ENCODE assay signal across 10 mouse cellular contexts in genomic region chr3:65110190-65110589, GRCm38 (mm10). TPM values are rescaled to one million over a fixed set of nuclear protein-coding genes. Genes with fewer than 3 reads are reported as not detected.
DNase-seq lines count a peak whose midpoint lies in the region; ATAC-seq and TF ChIP-seq lines count a peak whose summit lies in the region.
"Had no signal": no experiment of that assay in that cellular context is flagged by ENCODE, and none has a peak within 500 bp of the region (broad histone marks: within the 10 kb centered on the region; RNA-seq: fewer than 3 reads in every experiment).

No protein-coding gene starts in this region.

- no peak for TF ChIP-seq POLR2A in thymus, adult 2 months (IDR thresholded peaks at IDR 0.05; ENCODE audit: control insufficient read depth, extremely low read depth, insufficient read depth, low read length, poor library complexity)

- H3K27ac ChIP-seq in intestine, embryonic 14.5 days (ENCODE audit: low read depth) = no peak overlapping the region
- no peak overlapping the region for H3K27ac ChIP-seq in intestine, postnatal 0 days (ENCODE audit: low read depth, low read length)
- H3K27ac ChIP-seq in embryonic facial prominence, embryonic 14.5 days (replicated peaks; ENCODE audit: low read depth, low read length) = no peak overlapping the region
- no peak overlapping the region for H3K27ac ChIP-seq in hindbrain, embryonic 13.5 days
- H3K27ac ChIP-seq in midbrain, embryonic 16.5 days (ENCODE audit: low read length) = no peak overlapping the region
- H3K27ac ChIP-seq in thymus, adult 2 months (ENCODE audit: control insufficient read depth, insufficient read depth, low read length) = no peak overlapping the region

- 67% methylated on average over 9 of the region's 9 CpGs for WGBS in intestine, embryonic 14.5 days
- 65% methylated on average over 9 of the region's 9 CpGs for WGBS in intestine, postnatal 0 days
- 65% methylated on average over 9 of the region's 9 CpGs for WGBS in embryonic facial prominence, embryonic 14.5 days
- WGBS in hindbrain, embryonic 13.5 days = 73% methylated on average over 9 of the region's 9 CpGs
- 65% methylated on average over 9 of the region's 9 CpGs for WGBS in midbrain, embryonic 16.5 days
- 86% methylated on average over 9 of the region's 9 CpGs for WGBS in thymus, adult 2 months

- no peak overlapping the region for H3K9ac ChIP-seq in intestine, embryonic 14.5 days (ENCODE audit: low read length)
- H3K9ac ChIP-seq in intestine, postnatal 0 days (ENCODE audit: low read depth, low read length) = no peak overlapping the region
- no peak overlapping the region for H3K9ac ChIP-seq in embryonic facial prominence, embryonic 14.5 days (ENCODE audit: low read depth, low read length)
- peak overlapping the region; percentile 76 for H3K9ac ChIP-seq in hindbrain, embryonic 13.5 days
- H3K9ac ChIP-seq in midbrain, embryonic 16.5 days (ENCODE audit: low read depth, low read length) = no peak overlapping the region

- no peak for DNase-seq in intestine, embryonic 14.5 days (ENCODE audit: low spot score)
- DNase-seq in embryonic facial prominence, embryonic 14.5 days (ENCODE audit: low spot score) = no peak
- DNase-seq in thymus, adult 2 months = no peak
- no peak for DNase-seq in spleen, postnatal 4 days (ENCODE audit: low spot score in 2 of 2)
- DNase-seq in thymus, postnatal 10 days (ENCODE audit: low spot score in 2 of 2) = no peak
- DNase-seq: adrenal gland, adult 2 months; spleen, adult 18-20 months had no signal

- TF ChIP-seq CTCF in intestine, postnatal 0 days (IDR thresholded peaks at IDR 0.05; ENCODE audit: low read depth) = no peak
- TF ChIP-seq CTCF in thymus, adult 2 months (IDR thresholded peaks at IDR 0.05; ENCODE audit: borderline replicate concordance, control insufficient read depth, extremely low read depth, insufficient read depth, low read length, poor library complexity) = no peak

- H3K36me3 ChIP-seq in intestine, embryonic 14.5 days (ENCODE audit: control insufficient read depth, insufficient read depth, low read length) = no peaks in the 10 kb centered on the region
- H3K36me3 ChIP-seq in intestine, postnatal 0 days (ENCODE audit: control insufficient read depth, insufficient read depth) = no peaks in the 10 kb centered on the region
- no peaks in the 10 kb centered on the region for H3K36me3 ChIP-seq in embryonic facial prominence, embryonic 14.5 days (ENCODE audit: control insufficient read depth, insufficient read depth, low read length)
- no peaks in the 10 kb centered on the region for H3K36me3 ChIP-seq in hindbrain, embryonic 13.5 days
- no peaks in the 10 kb centered on the region for H3K36me3 ChIP-seq in midbrain, embryonic 16.5 days (ENCODE audit: control insufficient read depth, insufficient read depth, low read length)
- no peaks in the 10 kb centered on the region for H3K36me3 ChIP-seq in thymus, adult 2 months (ENCODE audit: control insufficient read depth, insufficient read depth, low read length)

- H3K9me3 ChIP-seq in intestine, embryonic 14.5 days (ENCODE audit: control insufficient read depth, low read length) = no peaks in the 10 kb centered on the region; the same call in 1 of the 2 replicates
- no peaks in the 10 kb centered on the region for H3K9me3 ChIP-seq in intestine, postnatal 0 days (ENCODE audit: control insufficient read depth)
- no peaks in the 10 kb centered on the region for H3K9me3 ChIP-seq in embryonic facial prominence, embryonic 14.5 days (ENCODE audit: control insufficient read depth, low read length)
- H3K9me3 ChIP-seq in hindbrain, embryonic 13.5 days = no peaks in the 10 kb centered on the region
- no peaks in the 10 kb centered on the region for H3K9me3 ChIP-seq in midbrain, embryonic 16.5 days (replicated peaks; ENCODE audit: control insufficient read depth, low read length, poor library complexity, severe bottlenecking)

- H3K4me2 ChIP-seq in intestine, embryonic 14.5 days (ENCODE audit: low read length) = peak overlapping the region; percentile 76
- no peak overlapping the region for H3K4me2 ChIP-seq in intestine, postnatal 0 days (replicated peaks; ENCODE audit: low read depth)
- peak overlapping the region; percentile 70 for H3K4me2 ChIP-seq in embryonic facial prominence, embryonic 14.5 days (ENCODE audit: low read depth, low read length)
- H3K4me2 ChIP-seq in hindbrain, embryonic 13.5 days = peak overlapping the region; percentile 94
- H3K4me2 ChIP-seq in midbrain, embryonic 16.5 days (ENCODE audit: low read length) = peak overlapping the region; percentile 94

- peaks cover 16% of the 10 kb centered on the region; the same call in 1 of the 2 replicates for H3K27me3 ChIP-seq in intestine, embryonic 14.5 days (replicated peaks; ENCODE audit: control insufficient read depth, insufficient read depth, low read length)
- H3K27me3 ChIP-seq in intestine, postnatal 0 days (replicated peaks; ENCODE audit: control insufficient read depth, insufficient read depth, low read length) = peaks cover 3% of the 10 kb centered on the region; the same call in 1 of the 2 replicates
- peaks cover 26% of the 10 kb centered on the region for H3K27me3 ChIP-seq in embryonic facial prominence, embryonic 14.5 days (replicated peaks; ENCODE audit: control insufficient read depth, insufficient read depth, low read length)
- peaks cover 10% of the 10 kb centered on the region; the same call in 1 of the 2 replicates for H3K27me3 ChIP-seq in hindbrain, embryonic 13.5 days
- H3K27me3 ChIP-seq in midbrain, embryonic 16.5 days (ENCODE audit: control insufficient read depth, insufficient read depth, low read depth, low read length) = no peaks in the 10 kb centered on the region
- H3K27me3 ChIP-seq in thymus, adult 2 months (ENCODE audit: control insufficient read depth, insufficient read depth, low read length) = no peaks in the 10 kb centered on the region

- ATAC-seq in intestine, embryonic 14.5 days (replicated peaks; ENCODE audit: low FRiP score, low TSS enrichment, low read depth) = no peak
- ATAC-seq in intestine, postnatal 0 days = no peak
- ATAC-seq in embryonic facial prominence, embryonic 14.5 days (ENCODE audit: low read depth) = no peak
- no peak for ATAC-seq in hindbrain, embryonic 13.5 days (ENCODE audit: low FRiP score)
- ATAC-seq in midbrain, embryonic 16.5 days = no peak

- peak overlapping the region; percentile 42 for H3K4me3 ChIP-seq in intestine, embryonic 14.5 days (ENCODE audit: low read depth, low read length)
- no peak overlapping the region for H3K4me3 ChIP-seq in intestine, postnatal 0 days (ENCODE audit: low read depth, low read length)
- H3K4me3 ChIP-seq in embryonic facial prominence, embryonic 14.5 days (ENCODE audit: low read depth, low read length) = peak overlapping the region; percentile 45
- peak overlapping the region; percentile 55 for H3K4me3 ChIP-seq in hindbrain, embryonic 13.5 days
- H3K4me3 ChIP-seq in midbrain, embryonic 16.5 days (ENCODE audit: low read depth, low read length) = peak overlapping the region; percentile 52
- no peak overlapping the region for H3K4me3 ChIP-seq in thymus, adult 2 months (ENCODE audit: control insufficient read depth, insufficient read depth, low read length)

- no peaks in the 10 kb centered on the region for H3K4me1 ChIP-seq in intestine, embryonic 14.5 days (replicated peaks; ENCODE audit: control insufficient read depth, insufficient read depth, low read length)
- no peaks in the 10 kb centered on the region for H3K4me1 ChIP-seq in intestine, postnatal 0 days (replicated peaks; ENCODE audit: control insufficient read depth, insufficient read depth, low read length)
- H3K4me1 ChIP-seq in embryonic facial prominence, embryonic 14.5 days (ENCODE audit: control insufficient read depth, insufficient read depth, low read length) = peaks cover 11% of the 10 kb centered on the region; the same call in 1 of the 2 replicates
- H3K4me1 ChIP-seq in hindbrain, embryonic 13.5 days (replicated peaks) = peaks cover 16% of the 10 kb centered on the region
- H3K4me1 ChIP-seq in midbrain, embryonic 16.5 days (ENCODE audit: control insufficient read depth, insufficient read depth, low read length) = peaks cover 6% of the 10 kb centered on the region; the same call in 1 of the 2 replicates
- no peaks in the 10 kb centered on the region for H3K4me1 ChIP-seq in thymus, adult 2 months (replicated peaks; ENCODE audit: control insufficient read depth, insufficient read depth, low read length)

RNA-seq across cellular contexts. Expression of gene Kcnab1, which starts 1.0 kb away (rescaled TPM):
- 6.7 and 7.7 TPM in 2 replicates for polyA plus RNA-seq in intestine, embryonic 14.5 days (2014; fragmentation: Nextera tagmentation; extraction: Ambion mirVana)
- 1.5 and 1.6 TPM in 2 replicates for polyA plus RNA-seq in intestine, postnatal 0 days (2015; fragmentation: Nextera tagmentation; extraction: Ambion mirVana)
- 6.6 and 7.0 TPM in 2 replicates for polyA plus RNA-seq in embryonic facial prominence, embryonic 14.5 days (2014; fragmentation: Nextera tagmentation; extraction: Ambion mirVana)
- polyA plus RNA-seq in hindbrain, embryonic 13.5 days (2015; fragmentation: Nextera tagmentation; extraction: Ambion mirVana) = 6.8 and 7.6 TPM in 2 replicates
- 7.3 and 9.0 TPM in 2 replicates for polyA plus RNA-seq in midbrain, embryonic 16.5 days (2015; fragmentation: Nextera tagmentation; extraction: Ambion mirVana)
- polyA plus RNA-seq in thymus, adult 2 months (2012; rRNA removed) = 0.29 and 0.31 TPM in 2 replicates

Comparison
In these comparisons a context has a peak if more than half of its experiments do, and no peak if none do; other contexts are left out.
1. H3K4me3 ChIP-seq: peak in intestine, embryonic 14.5 days (single experiment), embryonic facial prominence, embryonic 14.5 days (single experiment), hindbrain, embryonic 13.5 days (single experiment) and midbrain, embryonic 16.5 days (single experiment); none in intestine, postnatal 0 days (single experiment) and thymus, adult 2 months (single experiment).